Mouse (Mus musculus): Measurements from ENCODE around the gene Camk2d. TPM values are rescaled to one million over a fixed set of nuclear protein-coding genes. Genes with fewer than 3 reads are reported as not detected.

Gene Camk2d
- total RNA-seq, 1 experiment = 12.4 TPM

DNA sequence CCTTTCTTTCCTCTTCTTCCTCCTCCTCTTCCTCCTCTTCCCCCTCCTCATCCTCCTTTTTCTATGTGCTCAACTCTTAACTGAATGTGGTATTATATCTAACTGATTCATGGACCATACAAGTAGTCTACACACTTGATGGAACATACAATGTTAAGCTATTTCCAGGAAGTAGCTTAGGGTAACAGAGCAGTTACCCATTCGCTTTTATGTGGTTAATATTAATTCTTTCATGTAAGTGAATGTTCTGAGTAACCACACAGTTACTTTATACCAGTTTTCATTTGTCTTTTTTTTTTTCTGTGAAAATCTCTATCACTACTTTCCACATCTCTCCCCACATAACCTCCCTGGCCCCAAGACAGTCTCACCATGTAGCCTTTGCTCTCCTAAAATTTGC, 228.8 kb downstream of the Camk2d start:
- H3K27ac ChIP-seq (ENCODE audit: insufficient read depth, low read depth, low read length, poor library complexity, severe bottlenecking) = no peak overlapping the region
- H3K36me3 ChIP-seq (ENCODE audit: control insufficient read depth, insufficient read depth, low read length, poor library complexity, severe bottlenecking) = no peaks in the 10 kb centered on the region
- TF ChIP-seq ZC3H11A (IDR thresholded peaks at IDR 0.05; ENCODE audit: borderline replicate concordance, low read depth, low read length) (no peak), HCFC1 (IDR thresholded peaks at IDR 0.05; ENCODE audit: borderline replicate concordance, insufficient read depth, low read length) (no peak), MAFK (IDR thresholded peaks at IDR 0.05; ENCODE audit: insufficient read depth, low read depth, low read length) (no peak), ZNF384 (IDR thresholded peaks at IDR 0.05; ENCODE audit: low read depth, low read length) (no peak), CHD2 (IDR thresholded peaks at IDR 0.05; ENCODE audit: low read depth, low read length) (no peak)
- H3K9me3 ChIP-seq (ENCODE audit: control insufficient read depth, insufficient read depth, low read depth, low read length) = no peaks in the 10 kb centered on the region
- no peaks in the 10 kb centered on the region for H3K4me1 ChIP-seq (ENCODE audit: control insufficient read depth in 2 of 2, insufficient read depth in 2 of 2, low read length in 2 of 2, poor library complexity in 1 of 2)
- no peak for DNase-seq (ENCODE audit: low read depth, low spot score)
- H3K4me3 ChIP-seq (ENCODE audit: insufficient read depth in 1 of 2, low read depth in 1 of 2, low read length in 2 of 2, poor library complexity in 1 of 2, severe bottlenecking in 1 of 2) = no peak overlapping the region
- in situ Hi-C loops (cut with MboI; ENCODE audit: low sequenced_read_pairs in 2 of 2, unreplicated experiment in 2 of 2) = no loop called here
- H3K9ac ChIP-seq (ENCODE audit: insufficient read depth, low read depth, low read length, poor library complexity, severe bottlenecking) = no peak overlapping the region

DNA sequence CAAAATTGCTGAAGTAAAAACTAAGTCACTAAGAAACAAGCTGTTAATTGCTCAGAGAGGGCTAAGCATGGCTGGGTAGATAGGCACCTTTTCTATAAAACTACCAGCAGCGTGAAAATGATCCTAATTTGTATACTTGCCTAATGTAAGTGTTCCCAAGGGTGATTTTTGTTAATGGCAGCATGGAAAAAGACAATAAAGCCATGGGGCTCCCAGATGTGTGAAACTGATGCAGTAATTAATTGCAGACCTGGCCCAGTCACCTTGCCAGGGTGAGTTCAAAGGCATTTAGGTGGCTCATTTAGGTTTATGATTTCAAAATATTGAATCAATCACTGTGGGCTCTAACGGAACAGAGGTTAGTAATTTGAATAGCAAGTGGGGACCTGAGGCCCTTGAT, 230.1 kb downstream of the Camk2d start:
- H3K27ac ChIP-seq (ENCODE audit: insufficient read depth, low read depth, low read length, poor library complexity, severe bottlenecking) = no peak overlapping the region
- no peaks in the 10 kb centered on the region for H3K36me3 ChIP-seq (ENCODE audit: control insufficient read depth, insufficient read depth, low read length, poor library complexity, severe bottlenecking)
- TF ChIP-seq ZNF384 (IDR thresholded peaks at IDR 0.05; ENCODE audit: low read depth, low read length) = no peak
- no peak for TF ChIP-seq HCFC1 (IDR thresholded peaks at IDR 0.05; ENCODE audit: borderline replicate concordance, insufficient read depth, low read length)
- TF ChIP-seq MAFK (IDR thresholded peaks at IDR 0.05; ENCODE audit: insufficient read depth, low read depth, low read length) = no peak
- no peak for TF ChIP-seq CHD2 (IDR thresholded peaks at IDR 0.05; ENCODE audit: low read depth, low read length)
- TF ChIP-seq ZC3H11A (IDR thresholded peaks at IDR 0.05; ENCODE audit: borderline replicate concordance, low read depth, low read length) = no peak
- no peaks in the 10 kb centered on the region for H3K9me3 ChIP-seq (ENCODE audit: control insufficient read depth, insufficient read depth, low read depth, low read length)
- no peaks in the 10 kb centered on the region for H3K4me1 ChIP-seq (ENCODE audit: control insufficient read depth in 2 of 2, insufficient read depth in 2 of 2, low read length in 2 of 2, poor library complexity in 1 of 2)
- H3K4me3 ChIP-seq (ENCODE audit: insufficient read depth in 1 of 2, low read depth in 1 of 2, low read length in 2 of 2, poor library complexity in 1 of 2, severe bottlenecking in 1 of 2) = no peak overlapping the region
- in situ Hi-C loops (cut with MboI; ENCODE audit: low sequenced_read_pairs in 2 of 2, unreplicated experiment in 2 of 2) = no loop called here
- no peak for DNase-seq (ENCODE audit: low read depth, low spot score)
- no peak overlapping the region for H3K9ac ChIP-seq (ENCODE audit: insufficient read depth, low read depth, low read length, poor library complexity, severe bottlenecking)

DNA sequence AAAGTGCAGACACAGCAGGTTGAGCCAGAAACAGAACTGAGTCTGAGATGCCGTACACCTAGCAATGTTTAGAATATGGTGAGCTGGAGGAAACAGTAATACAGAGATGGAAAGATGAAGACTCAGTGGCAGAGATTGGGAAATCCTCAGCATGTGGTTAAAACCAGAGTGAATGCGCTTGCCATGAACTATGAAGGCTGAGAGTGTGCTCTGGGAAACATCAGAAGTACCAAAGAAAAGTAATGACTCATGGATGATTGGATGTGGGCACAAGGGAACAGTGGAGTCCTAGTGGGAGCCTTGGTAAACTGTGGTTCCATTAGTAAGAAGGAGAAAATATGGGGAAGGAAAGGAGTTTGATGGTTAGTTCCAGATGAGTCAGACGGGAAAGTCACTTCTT, 231.8 kb downstream of the Camk2d start:
- Histone ChIP-seq H3K9ac (ENCODE audit: insufficient read depth, low read depth, low read length, poor library complexity, severe bottlenecking) (no peak overlapping the region), H3K4me3 (ENCODE audit: insufficient read depth in 1 of 2, low read depth in 1 of 2, low read length in 2 of 2, poor library complexity in 1 of 2, severe bottlenecking in 1 of 2) (no peak overlapping the region), H3K4me1 (ENCODE audit: control insufficient read depth in 2 of 2, insufficient read depth in 2 of 2, low read length in 2 of 2, poor library complexity in 1 of 2) (no peaks in the 10 kb centered on the region), H3K27ac (ENCODE audit: insufficient read depth, low read depth, low read length, poor library complexity, severe bottlenecking) (no peak overlapping the region), H3K36me3 (ENCODE audit: control insufficient read depth, insufficient read depth, low read length, poor library complexity, severe bottlenecking) (no peaks in the 10 kb centered on the region), H3K9me3 (ENCODE audit: control insufficient read depth, insufficient read depth, low read depth, low read length) (no peaks in the 10 kb centered on the region)
- in situ Hi-C loops (cut with MboI; ENCODE audit: low sequenced_read_pairs in 2 of 2, unreplicated experiment in 2 of 2) = no loop called here
- TF ChIP-seq MAFK (IDR thresholded peaks at IDR 0.05; ENCODE audit: insufficient read depth, low read depth, low read length) = no peak
- no peak for TF ChIP-seq ZC3H11A (IDR thresholded peaks at IDR 0.05; ENCODE audit: borderline replicate concordance, low read depth, low read length)
- TF ChIP-seq CHD2 (IDR thresholded peaks at IDR 0.05; ENCODE audit: low read depth, low read length) = no peak
- TF ChIP-seq HCFC1 (IDR thresholded peaks at IDR 0.05; ENCODE audit: borderline replicate concordance, insufficient read depth, low read length) = no peak
- no peak for TF ChIP-seq ZNF384 (IDR thresholded peaks at IDR 0.05; ENCODE audit: low read depth, low read length)
- no peak for DNase-seq (ENCODE audit: low read depth, low spot score)

DNA sequence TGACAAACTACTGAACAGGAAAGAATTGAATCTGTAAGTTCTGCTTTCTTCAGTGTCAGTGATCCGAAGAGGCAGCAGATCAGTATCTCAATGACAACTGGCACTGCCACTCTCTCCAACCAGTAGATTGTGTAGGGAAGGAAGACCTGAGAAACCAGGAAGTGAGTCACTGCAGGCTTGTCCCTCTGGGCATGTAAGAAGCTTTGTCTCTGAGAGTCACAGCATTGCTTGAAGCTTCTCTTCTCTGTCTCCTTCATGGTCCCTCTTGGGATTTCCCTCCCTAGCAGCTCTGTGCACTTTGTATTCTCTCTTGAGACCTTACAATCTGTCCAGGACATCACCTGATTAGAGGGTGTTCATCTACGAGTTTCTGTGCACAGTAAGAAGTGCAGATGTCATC, 233.7 kb downstream of the Camk2d start:
- no peak overlapping the region for H3K4me3 ChIP-seq (ENCODE audit: insufficient read depth in 1 of 2, low read depth in 1 of 2, low read length in 2 of 2, poor library complexity in 1 of 2, severe bottlenecking in 1 of 2)
- no peak overlapping the region for H3K9ac ChIP-seq (ENCODE audit: insufficient read depth, low read depth, low read length, poor library complexity, severe bottlenecking)
- no peaks in the 10 kb centered on the region for H3K9me3 ChIP-seq (ENCODE audit: control insufficient read depth, insufficient read depth, low read depth, low read length)
- in situ Hi-C loops (cut with MboI; ENCODE audit: low sequenced_read_pairs in 2 of 2, unreplicated experiment in 2 of 2) = no loop called here
- H3K27ac ChIP-seq (ENCODE audit: insufficient read depth, low read depth, low read length, poor library complexity, severe bottlenecking) = no peak overlapping the region
- TF ChIP-seq ZNF384 (IDR thresholded peaks at IDR 0.05; ENCODE audit: low read depth, low read length) = no peak
- no peak for TF ChIP-seq ZC3H11A (IDR thresholded peaks at IDR 0.05; ENCODE audit: borderline replicate concordance, low read depth, low read length)
- H3K36me3 ChIP-seq (ENCODE audit: control insufficient read depth, insufficient read depth, low read length, poor library complexity, severe bottlenecking) = no peaks in the 10 kb centered on the region
- no peaks in the 10 kb centered on the region for H3K4me1 ChIP-seq (ENCODE audit: control insufficient read depth in 2 of 2, insufficient read depth in 2 of 2, low read length in 2 of 2, poor library complexity in 1 of 2)
- no peak for DNase-seq (ENCODE audit: low read depth, low spot score)

GRCm38 (mm10) chr3:126831418-126832138, 235.5 kb downstream of the Camk2d start:
- Histone ChIP-seq H3K4me3 (ENCODE audit: insufficient read depth in 1 of 2, low read depth in 1 of 2, low read length in 2 of 2, poor library complexity in 1 of 2, severe bottlenecking in 1 of 2) (no peak overlapping the region), H3K4me1 (ENCODE audit: control insufficient read depth in 2 of 2, insufficient read depth in 2 of 2, low read length in 2 of 2, poor library complexity in 1 of 2) (no peaks in the 10 kb centered on the region), H3K9ac (ENCODE audit: insufficient read depth, low read depth, low read length, poor library complexity, severe bottlenecking) (no peak overlapping the region), H3K9me3 (ENCODE audit: control insufficient read depth, insufficient read depth, low read depth, low read length) (no peaks in the 10 kb centered on the region), H3K27ac (ENCODE audit: insufficient read depth, low read depth, low read length, poor library complexity, severe bottlenecking) (no peak overlapping the region), H3K36me3 (ENCODE audit: control insufficient read depth, insufficient read depth, low read length, poor library complexity, severe bottlenecking) (no peaks in the 10 kb centered on the region)
- no peak for TF ChIP-seq MAFK (IDR thresholded peaks at IDR 0.05; ENCODE audit: insufficient read depth, low read depth, low read length)
- TF ChIP-seq HCFC1 (IDR thresholded peaks at IDR 0.05; ENCODE audit: borderline replicate concordance, insufficient read depth, low read length) = no peak
- TF ChIP-seq ZNF384 (IDR thresholded peaks at IDR 0.05; ENCODE audit: low read depth, low read length) = no peak
- no peak for TF ChIP-seq CHD2 (IDR thresholded peaks at IDR 0.05; ENCODE audit: low read depth, low read length)
- peak; percentile 19 for DNase-seq (ENCODE audit: low read depth, low spot score)
- in situ Hi-C loops (cut with MboI; ENCODE audit: low sequenced_read_pairs in 2 of 2, unreplicated experiment in 2 of 2) = no loop called here
